Mouse (Mus musculus): ENCODE measurements around the gene Muc13.

Muc13 gene

DNA sequence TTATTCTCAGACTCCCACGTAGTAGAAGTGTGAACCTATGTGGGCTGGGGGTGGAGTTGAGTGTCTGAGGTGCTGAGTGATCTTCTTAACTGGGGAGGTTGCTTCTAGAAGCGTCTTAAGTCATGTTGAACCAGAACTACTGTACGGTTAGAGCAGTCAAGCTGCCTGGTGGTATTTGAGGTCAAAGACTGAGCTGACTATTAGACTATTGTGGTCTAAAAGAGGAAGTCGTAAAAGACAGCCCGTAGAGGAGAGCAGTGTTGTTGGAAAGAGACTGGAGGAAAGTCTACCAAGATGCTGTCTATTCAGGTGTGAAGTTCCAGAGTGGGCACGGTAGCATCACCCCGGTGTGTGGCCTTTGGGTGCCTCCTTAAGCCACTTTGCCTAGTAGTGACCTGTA, 24.0 kb upstream of the Muc13 start:
- peak; percentile 85 for DNase-seq (ENCODE audit: low read depth)

DNA sequence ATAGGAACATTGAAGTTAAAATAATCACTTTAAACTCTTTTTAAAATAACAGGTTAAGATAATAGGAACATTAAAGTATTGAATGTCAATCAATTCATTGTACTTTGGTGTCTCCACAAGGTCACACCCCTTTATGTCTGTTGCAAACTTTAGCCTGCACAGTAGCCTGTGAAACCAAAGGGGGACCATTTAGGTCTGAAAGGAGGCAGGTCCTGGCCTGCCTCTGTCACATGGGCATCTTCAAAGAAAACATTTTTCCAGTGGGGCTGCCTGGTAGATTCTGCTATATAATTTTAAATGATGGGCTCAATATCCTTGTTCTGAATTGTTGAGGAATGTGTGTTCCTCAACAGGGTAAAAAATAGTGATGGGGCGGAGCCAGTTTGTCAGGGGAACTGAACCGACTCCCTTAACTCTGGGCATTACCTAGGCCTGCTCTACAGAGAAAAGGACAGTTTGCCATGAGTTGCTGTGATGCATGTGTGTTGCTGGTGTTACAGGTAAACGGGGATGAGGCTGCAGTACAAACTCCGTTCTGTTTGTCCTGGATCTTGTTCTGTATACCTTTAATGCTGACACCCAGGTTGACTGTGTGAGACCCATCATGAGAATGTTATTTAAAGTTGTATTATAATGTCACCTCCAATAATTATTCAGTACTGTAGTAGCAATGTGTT, 22.9 kb upstream of the Muc13 start:
- no peak for DNase-seq (ENCODE audit: low read depth)

DNA sequence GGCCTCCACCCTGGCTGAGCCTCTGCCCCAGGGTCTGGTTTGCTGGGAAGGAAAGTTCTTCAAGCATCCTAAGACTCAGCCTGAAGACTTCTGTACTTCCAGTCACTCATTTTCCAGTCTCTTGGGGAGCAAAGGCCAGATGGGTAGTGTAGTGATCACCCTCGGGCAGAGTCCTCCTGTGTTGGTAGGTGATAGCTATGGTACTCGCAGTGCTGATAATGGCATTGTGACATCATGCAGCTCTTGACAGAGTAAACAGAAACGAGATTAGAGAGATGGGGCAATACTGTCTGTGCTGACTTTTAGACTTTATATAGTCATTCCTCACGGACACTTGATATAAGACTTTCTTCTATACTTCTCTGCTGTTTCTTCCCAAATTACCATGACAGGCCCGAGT, 21.0 kb upstream of the Muc13 start:
- no peak for DNase-seq (ENCODE audit: low read depth)

DNA sequence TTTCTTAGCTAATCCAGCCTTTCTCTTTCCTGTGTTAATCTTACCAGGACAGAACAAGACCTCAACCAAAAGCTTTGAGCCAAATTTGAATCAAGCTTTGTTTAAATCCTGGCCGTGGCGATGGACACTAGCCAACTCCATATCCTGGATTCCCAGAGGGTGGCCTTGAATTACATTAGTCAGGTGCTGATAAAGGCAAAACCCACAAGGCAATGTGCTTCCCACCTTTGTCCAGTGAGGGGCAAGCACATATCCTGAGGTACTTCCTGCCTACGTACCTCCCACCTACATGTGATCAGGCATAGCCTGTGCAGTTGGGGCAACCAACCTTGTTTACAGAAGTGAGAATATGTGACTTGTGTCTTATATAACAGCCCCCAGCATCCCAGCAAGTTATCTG, 18.9 kb upstream of the Muc13 start:
- no peak for DNase-seq (ENCODE audit: low read depth)

DNA sequence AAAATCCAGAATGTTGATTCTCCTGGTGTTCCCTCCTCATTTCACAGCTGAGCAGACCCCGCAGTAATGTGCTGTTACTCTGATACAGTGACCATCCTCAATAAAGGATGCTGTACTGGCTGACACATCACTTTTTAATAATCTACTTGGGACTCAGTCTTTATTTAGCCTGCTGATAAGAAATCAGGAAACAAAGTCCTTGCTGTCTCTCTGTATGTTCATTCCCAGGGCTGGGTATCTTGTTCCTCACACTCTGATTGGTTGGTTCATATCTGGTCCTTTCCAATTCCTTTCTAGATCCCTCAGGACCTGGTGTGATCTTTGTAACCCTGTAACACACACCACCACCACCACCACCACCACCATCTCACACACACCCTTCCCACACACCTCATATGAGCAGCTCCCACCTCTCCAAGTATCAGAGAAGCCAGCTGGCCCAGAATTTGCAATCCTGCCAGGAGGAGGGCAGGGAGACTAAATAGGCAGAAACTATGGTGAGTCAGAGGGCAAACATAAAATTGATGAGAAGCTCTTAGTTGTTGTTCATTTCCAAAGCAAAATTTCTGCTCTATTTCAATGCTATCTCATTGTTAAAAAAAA, 18.0 kb upstream of the Muc13 start:
- DNase-seq (ENCODE audit: low read depth) = no peak

DNA sequence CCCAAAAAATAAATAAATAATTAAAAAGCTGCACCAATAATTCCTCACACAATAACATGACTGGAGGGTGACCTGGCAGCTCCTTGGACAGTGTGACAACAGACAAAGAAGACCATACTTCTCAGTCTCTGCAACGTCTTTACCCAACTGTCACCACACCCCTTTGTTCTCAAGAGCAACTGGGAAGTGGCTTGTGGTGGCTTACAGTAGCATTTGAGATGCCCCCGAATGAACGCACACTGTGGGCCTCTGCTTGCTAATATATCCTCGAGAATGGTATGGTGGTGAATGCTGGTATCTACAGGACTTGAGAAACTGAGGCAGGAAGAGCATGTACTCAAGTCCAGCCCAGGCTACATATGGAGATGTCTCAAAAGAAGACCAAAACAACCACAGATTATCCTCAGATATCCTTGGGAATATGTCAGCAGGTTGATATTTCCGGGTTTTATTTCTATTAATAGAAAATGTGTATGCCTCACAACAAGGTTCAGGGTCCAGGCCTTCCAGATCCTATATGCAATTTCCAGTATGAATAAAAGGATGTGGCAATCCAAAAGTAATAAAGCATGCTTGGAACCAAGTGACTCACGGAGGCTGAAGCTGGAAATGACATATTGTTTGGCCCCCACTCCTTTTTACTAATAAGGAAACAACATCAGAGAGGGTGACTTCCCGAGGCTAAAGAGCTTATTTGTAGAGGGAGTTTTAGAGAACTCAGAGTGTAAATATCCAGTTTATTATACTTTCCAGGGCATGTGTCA, 16.9 kb upstream of the Muc13 start:
- peak; percentile 33 for DNase-seq (ENCODE audit: low read depth)

DNA sequence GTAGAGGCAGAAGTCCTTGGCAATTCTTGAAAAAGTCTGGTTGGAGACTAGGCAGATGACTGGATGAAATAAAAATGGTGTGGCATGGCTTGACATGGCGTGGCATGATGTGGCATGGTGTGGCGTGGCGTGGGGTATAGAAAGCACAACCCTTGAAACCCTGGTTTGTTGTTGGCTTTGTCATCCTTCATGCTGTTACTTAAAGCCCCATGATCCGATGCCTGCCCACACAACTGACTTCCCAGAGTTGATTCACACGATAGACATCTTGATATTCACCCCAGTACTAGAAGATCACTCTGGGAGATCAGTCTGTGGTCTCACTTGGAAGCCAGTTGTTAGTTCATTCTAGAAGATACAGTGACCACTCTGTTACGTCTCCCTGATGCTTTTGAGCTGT, 16.2 kb upstream of the Muc13 start:
- DNase-seq (ENCODE audit: low read depth) = no peak

DNA sequence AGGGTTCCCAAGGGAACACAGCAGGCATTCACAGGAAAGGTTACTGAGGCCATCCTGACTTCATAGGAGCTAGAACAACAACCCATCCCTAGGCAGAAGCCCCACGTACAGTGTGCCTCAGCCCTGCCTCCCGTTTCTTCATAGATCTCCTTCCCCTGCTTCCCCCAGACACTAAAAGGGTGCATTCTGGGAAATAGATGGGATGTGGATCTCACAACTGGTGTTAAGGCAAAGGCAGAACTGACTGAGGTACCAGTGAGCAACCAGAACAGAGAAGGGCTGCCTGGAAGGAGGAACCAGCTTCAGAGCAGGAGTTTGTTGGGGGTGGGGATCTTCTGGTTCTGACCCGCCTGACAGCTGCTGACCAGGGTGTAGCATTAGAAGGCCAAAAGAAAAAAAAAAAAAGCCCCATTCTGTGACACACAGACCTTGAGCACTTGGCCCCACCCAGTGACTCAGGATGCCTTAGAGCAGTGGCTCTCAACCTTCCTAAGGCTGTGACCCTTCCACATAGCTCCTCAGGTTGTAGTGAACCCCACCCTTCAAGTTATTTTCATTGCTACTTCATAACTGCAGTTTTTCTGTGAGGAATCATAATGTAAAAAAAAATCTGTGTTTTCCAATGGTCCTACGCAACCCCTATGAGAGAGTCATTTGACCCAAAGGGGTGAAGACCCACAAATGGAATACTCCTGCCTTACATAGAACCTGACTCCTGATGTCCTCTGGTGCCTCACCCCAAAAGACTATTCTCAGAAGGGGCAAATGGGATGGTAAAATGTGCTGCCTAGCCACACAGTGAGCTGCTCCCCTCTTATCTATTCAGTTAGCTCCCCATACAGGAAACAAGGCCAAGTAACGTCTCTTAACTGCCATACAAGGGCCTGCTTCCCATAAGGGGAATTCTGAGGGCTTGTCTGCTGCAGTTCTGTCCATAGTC, 11.8 kb upstream of the Muc13 start:
- no peak for DNase-seq (ENCODE audit: low read depth)

DNA sequence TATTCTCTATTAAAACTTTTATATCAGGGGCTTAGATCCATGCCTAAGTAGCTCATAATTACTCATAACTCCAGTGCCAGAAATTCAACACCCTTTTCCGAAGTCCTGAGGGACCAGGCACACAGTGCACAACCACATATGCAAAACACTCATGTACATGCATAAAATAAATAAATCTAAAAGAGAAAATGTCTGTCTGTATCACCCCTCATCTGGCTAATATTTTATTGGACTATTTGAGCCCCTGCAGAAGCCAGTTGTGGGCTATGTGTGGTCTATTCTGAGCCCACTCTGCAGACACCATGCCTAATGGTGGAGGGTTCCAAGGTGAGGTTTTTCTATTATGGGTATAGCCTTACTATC, 11.1 kb upstream of the Muc13 start:
- DNase-seq (ENCODE audit: low read depth) = no peak

DNA sequence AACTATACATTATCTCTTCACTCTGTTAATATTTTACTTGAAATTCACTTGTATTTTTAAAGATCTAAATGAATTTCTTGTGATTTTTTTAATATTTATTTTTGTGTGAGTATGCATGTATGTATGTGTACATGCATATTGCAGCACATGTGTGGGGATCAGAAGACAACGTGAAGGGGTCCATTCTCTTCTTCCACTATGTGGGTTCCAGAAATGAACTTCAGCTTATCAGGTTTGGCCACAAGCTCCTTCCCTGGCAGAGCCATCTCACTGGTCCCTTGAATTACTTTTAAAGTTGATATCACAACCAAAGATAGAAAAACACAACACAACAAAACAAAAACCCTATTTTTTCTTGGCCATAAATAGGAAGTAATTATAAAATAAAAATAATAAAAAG, 9.3 kb upstream of the Muc13 start:
- no peak for DNase-seq (ENCODE audit: low read depth)

DNA sequence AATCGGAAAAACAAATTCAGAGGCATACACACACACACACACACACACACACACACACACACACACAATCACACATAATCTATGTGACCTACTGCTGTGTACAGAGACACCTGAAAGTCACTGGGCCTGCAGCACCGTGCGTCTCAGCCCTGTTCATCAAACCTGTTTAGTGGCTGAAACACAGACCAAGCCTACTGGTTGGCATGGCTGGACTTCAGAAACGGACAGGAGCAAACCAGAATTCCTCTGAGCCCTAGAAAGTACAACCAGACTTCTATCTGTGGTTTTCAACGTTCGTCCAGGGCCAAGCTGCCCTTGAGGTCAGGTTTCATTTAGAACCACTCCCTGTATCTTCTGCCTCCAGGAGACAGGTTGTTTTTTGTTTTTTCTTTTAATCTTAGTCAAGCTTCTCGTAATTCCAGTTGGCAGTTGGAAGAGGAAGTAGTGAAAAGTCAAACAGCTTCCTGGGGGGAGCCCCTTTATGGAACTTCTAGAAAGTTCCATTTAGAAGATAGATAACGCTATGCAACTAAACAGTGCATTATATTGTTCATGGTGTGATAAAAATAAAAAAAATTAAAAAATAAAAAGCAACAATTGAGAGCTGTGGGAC, 8.6 kb upstream of the Muc13 start:
- peak; percentile 59 for DNase-seq (ENCODE audit: low read depth)

DNA sequence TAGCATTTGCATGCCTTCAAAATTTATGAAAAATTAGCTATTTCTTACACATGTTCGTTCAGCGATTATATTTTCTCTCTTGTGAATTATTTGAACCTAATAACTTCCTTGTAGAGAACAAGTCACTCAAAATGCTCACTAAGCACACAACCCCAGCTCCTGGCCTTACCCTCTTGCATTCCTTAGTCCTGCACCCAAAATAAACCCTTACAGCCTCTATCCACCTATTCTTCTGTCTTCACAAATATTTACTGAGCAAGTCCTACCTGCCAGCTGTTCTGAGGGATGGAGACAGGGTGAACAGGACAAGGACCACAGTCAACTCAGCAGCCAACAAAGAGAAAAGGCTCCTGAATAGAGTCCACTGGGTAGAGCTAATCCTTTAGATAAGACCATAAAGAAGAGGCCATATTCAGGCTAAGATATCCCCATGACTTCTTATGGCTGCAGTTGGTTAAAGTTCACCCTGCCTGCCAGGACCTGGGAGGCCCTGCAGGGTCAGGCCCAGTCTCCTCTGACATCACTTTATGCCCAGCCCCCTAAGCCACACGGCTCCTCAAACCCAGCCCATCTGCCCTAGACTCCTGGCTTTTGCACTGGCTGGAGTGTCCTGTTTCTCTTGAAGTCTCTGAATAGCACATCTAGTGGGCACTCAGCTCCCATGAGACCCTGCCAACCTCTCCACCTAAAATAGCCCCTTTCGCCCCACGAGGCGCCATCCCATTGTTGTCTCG, 7.0 kb upstream of the Muc13 start:
- DNase-seq (ENCODE audit: low read depth) = no peak

DNA sequence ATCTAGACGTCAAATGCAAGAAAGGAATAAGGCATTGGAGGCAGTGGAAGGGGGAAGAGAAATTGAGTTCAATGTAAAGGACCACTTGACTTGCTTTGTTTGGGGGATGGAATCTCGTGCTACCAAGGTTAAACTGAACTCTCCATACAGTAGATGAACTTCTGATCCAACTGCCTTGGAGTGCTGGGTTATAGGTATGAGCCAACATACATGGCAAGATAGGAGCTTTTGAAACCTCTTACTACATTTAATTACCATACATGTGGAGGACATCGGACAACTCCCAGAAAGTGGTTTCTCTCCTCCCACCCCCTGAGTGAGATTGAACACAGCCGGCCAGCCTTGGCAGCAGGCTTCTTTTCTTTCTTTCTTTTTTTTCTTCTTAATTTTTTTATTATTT, 1.3 kb downstream of the Muc13 start:
- no peak for DNase-seq (ENCODE audit: low read depth)

DNA sequence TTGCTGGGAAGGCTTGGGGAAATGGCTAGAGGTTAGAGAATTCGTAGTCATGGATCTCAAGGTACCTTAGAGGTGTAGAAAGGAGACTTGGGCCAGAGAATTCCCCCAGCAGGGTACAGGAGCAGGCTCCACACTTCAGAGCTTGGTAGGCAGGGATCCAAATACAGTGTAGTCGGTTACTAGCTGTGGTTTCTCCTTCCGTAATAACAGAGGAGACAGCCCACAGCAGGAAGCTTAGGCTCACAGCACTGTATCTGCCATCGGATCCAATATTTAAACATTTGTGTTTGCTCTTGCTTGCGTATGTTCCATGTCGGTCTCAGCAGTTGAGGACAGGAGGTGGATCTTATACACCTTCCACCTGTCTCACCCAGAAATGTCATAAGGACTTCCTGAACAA, 2.0 kb downstream of the Muc13 start:
- peak; percentile 52 for DNase-seq (ENCODE audit: low read depth)

DNA sequence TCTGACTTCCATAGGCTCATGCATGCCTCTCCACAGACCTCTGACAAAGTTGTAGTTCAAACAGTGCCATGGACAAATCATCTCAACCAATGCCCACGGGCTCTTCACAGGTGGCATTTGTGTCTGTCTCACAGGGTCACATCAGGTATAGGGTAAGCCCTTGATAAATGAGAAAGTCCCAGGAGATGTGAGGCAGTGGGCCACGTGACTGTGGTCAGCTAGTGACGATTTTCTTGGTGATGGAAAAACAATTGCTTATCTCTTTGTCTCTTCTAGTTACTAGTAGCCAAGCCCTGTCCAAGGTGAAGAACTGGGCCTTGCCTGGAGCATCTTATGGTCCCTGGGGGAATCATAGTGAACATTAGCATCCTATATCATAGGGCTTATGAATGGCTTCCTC, 2.9 kb downstream of the Muc13 start:
- peak; percentile 70 for DNase-seq (ENCODE audit: low read depth)

DNA sequence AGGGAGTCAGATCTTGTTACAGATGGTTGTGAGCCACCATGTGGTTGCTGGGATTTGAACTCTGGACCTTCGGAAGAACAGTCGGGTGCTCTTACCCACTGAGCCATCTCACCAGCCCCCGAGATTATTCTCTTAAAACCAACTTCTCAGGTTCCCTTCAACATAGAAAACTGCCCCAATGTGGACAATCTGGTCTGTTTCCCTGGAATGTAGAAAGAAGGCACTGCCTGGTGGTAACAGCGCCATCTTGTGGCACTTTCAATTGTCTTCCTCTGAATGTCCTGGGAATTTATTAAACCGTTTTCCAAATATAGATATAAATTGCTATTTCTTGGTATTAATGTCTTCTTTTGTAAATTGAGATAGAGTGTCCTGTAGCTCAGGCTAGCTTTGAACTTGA, 4.0 kb downstream of the Muc13 start:
- peak; percentile 75 for DNase-seq (ENCODE audit: low read depth)

DNA sequence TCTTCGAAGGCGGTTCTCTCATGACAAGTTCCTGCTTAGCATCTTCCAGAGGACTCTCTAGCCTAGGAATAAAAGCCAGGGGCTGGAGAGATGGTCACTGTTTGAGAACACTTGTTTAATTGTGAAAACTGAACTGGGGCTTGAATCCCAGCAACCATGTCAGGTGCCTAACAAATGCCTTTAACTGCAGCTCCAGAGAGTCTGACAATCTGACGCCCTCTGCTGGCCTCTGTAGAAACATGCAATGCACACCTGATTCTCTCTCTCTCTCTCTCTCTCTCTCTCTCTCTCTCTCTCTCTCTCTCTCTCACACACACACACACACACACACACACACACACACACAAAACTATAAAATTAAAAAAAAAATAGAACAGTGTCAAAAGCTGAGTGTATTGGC, 16.2 kb downstream of the Muc13 start:
- peak; percentile 70 for DNase-seq (ENCODE audit: low read depth)

DNA sequence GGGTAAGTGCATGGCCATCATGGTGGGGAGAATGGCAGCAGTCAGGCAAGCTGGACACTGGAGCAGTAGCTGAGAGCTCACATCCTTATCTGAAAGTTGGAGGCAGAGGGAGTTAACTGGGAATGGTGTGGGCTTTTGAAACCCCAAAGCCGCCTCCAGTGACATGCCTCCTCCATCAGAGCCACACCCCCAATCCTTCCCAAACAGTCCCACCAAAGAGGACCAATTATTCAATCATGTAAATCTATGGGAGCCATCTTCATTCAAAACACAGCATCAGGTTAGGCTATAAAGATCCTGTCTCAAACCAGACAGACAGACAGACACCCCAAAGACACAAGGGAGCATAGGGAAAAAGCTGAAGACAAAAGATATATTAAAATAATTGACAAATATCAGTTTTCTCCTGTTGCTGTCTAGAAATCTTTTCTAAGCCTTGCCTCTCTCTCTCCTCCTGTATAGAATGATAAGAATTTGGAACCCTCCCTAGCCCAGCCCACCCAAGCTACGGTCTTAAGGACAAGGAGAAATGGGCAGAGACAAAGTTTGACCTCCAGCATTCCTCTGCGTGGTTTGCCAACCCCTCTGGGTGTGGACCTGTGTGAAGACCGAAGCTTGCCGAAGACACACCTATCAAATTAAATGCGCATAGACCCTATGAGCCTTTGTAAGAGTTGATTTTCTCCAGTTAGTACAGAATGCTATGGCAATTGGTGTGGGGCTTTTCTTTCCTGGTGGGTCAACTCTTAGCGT, 24.8 kb downstream of the Muc13 start:
- DNase-seq (ENCODE audit: low read depth) = no peak

DNA sequence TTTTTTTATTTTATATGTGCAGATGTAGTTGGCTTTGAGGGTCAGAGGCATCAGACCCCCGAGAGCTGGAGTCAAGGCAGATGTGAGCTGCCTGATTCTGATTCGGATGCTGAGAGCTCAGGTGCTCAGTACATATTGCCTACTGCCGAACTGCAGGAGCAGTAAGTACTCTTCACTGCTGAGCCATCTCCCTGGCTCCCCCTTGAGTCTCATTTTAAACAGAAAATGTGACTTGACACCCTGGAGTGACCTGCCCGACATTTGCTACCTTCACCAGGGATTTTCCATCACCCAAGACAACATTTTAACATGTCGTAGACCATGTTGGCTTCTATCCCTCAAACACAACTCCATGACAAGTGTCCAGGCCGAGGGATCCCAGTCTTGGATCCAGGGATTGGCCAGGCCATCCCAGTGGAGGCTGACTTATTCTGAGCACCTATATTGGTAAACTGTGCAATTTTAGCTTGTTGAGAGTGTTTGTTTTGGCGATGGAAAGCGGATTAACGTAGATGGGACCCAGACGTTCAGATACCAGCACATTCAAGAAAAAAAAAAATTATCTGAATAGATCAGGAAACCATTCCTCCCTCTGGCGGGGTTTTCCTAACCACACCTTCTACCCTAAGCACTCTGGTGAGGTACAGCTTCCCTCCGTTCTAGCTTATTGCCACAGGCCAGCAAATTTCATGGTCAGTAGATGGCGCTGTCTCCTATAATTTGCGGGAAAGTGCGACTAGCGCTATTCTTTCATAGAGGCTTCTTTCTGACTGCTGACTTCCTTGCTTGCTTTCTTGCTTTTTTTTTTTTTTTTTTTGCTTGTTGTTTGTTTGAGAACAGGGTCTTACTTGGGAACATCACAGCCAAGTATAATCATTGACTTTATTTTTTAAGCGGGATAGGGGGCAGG, 26.7 kb downstream of the Muc13 start:
- peak; percentile 92 for DNase-seq (ENCODE audit: low read depth)
